Mouse (Mus musculus) 416B (cell line): ENCODE measurements around the gene Eif4a1.
A peak's percentile ranks its signal among the peaks of the same experiment; 100 is the strongest.

Experiments used
- DNase-seq: peaks from one replicate; pipeline ENCODE4 v3.0.0; 2011; ENCODE audit warnings: low read depth

The Eif4a1 gene

GRCm38 (mm10) chr11:69679144-69679543, 6.9 kb upstream of the Eif4a1 start:
- DNase-seq = no peak

- DNase-seq = no peak
Measured at GRCm38 (mm10) chr11:69671726-69672124, 498 bp downstream of the Eif4a1 start.

DNA sequence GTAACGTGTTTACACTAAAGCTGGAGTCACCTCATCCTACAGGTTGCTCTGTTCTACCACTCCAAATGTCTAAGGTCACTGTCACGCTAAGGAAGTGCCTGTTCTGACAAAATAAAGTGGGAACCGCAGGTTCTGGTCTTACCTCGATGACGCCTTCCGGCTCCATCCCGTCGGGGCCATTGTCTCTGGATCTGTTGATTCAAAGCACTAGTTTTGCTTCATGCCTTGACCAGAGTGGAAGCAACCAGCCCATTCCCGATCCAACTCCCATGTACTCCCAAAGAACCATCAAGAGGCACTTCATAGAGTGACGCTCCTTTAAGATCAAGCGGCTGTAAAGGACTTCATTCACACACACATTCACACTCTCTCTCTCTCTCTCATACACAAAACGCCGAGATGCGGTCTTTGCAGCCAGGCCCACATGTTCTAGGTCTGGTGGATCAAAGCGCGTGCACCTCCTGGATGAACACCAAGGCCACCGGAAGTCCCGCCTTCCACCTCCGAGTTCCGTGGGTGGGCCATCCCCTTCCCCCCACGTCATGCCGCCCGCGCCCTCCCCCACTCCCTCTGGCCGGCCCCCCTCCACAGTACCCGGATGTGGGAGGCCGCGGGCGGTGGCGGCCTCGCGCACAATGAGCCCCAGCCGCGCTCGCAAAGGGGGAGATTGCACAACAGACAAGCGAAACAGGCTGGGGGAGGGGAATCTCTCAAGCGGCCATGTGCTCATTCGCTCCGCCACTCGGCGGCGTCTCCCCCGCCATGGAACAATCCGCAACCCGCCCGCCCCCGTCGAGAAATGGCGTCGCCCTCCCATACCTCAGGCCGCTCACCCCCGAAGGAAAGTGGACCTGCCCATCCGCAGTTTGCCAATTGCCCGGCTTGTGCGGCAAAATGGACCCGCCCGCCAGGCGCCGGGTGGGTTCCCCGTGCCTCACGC, 1.2 kb downstream of the Eif4a1 start:
- DNase-seq = peak; percentile 96

- no peak for DNase-seq
Measured at GRCm38 (mm10) chr11:69666665-69667005, 5.6 kb downstream of the Eif4a1 start.

DNA sequence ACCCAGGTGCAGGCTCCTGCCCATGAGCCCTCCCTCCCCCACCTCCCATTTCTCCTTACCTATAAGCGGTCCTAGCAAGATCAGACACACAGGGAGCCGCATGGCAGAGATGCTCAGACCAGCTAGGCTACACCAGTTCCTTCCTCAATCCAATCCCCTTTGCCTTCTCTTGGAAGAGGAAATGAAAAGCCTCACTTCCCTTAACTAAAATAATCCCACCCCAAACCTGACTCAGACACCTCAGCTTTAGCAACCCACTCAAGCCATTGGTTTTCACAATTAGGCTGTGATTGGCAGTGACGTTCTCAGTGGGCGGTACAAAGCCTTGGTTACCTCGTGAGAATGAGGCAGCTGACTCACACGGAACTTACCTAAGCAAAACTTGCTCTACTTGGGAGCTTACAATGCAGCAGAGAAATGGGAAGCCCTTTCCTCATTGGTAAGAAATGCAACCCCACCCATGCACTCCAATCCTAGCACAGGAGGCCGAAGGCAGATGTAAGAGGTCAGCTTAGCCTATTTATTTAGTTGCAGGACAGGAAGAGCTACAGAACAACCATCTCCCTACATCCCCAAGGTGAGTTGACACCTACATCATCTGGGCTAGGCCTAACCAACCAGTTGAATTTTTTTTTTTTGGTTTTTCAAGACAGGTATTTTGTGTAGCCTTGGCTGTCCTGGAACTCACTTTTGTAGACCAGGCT, 6.1 kb downstream of the Eif4a1 start, which contains the start of gene Cd68:
TSS of gene Cd68 (minus strand) at position 193 of the 704 bp plus-strand sequence.
- DNase-seq = peak; percentile 96

DNA sequence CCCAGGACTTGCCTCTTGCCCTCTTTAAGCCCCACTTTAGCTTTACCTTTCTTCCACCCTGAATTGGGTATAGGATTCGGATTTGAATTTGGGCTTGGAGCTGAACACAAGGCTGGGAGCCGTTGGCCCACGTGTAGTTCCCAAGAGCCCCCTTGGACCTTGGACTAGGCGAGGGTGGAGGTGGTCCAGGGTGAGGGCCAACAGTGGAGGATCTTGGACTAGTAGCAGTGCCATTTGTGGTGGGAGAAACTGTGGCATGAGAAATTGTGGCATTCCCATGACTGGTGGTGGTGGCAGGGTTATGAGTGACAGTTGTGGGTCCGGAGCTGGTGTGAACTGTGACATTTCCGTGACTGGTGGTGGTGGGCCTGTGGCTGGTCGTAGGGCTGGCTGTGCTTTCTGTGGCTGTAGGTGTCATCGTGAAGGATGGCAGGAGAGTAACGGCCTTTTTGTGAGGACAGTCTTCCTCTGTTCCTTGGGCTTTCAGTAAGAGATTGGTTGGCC, 6.7 kb downstream of the Eif4a1 start:
- no peak for DNase-seq

DNA sequence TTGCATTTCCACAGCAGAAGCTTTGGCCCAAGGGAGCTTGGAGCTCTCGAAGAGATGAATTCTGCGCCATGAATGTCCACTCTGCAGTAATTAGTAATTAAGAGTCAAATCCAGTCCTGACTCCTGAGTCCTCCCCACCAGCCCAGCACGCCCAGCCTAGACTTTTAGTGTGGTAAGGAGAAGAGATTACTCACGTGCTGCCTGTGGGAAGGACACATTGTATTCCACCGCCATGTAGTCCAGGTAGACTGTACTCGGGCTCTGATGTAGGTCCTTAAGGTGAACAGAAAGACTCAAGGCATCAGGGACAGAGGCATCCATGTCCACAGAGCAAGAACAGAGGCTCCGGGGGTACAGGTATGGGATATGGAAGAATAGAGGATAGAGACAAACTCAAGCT, 7.4 kb downstream of the Eif4a1 start:
- DNase-seq = no peak

DNA sequence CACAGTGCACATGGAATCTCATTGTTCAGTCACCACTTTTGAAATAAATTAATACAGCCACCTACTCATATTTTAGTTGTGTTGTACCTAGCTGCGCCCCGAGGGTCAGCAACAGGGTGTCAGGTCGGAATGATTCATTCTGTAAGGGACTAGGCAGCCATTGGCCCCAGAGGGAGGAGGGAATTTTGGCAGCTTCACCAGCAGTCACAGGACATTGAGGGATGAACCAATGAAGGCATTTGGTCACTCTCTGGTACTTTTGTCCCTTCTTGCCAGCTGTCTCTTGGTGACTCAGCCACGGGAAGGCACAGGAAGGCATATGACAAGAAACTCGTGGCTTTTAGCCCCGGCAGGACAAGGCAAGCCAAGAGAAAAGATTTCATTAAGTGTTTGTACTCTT, 8.4 kb downstream of the Eif4a1 start:
- DNase-seq = peak; percentile 81

- DNase-seq = peak; percentile 21
Measured at GRCm38 (mm10) chr11:69662967-69663671, 9.1 kb downstream of the Eif4a1 start.

- peak; percentile 99 for DNase-seq
Measured at GRCm38 (mm10) chr11:69662213-69662966, 9.8 kb downstream of the Eif4a1 start, which contains the start of gene Mpdu1. Mpdu1 (minus strand) TSS chr11:69662642.

GRCm38 (mm10) chr11:69661221-69661881, 10.9 kb downstream of the Eif4a1 start:
- DNase-seq = peak; percentile 46

DNA sequence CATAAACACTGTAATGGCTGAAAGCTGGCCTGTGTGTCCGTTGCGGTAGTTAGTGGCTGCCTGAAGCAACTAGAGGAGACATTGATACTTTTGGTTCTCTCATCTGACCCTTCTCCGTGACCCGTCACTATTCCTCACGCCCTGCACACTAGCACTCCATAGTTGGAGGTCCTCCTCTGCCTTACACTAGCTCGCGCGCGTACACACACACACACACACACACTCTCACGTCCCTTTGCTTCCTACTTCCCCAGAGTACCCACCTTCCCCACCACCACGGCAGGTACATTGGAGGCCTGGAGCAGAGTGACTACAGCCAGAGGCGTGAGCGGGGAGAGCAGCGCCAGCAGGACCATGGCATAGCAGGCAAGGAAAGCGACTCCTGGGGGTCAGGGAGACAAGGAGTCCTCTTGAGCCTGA, 14.8 kb downstream of the Eif4a1 start:
- no peak for DNase-seq

DNA sequence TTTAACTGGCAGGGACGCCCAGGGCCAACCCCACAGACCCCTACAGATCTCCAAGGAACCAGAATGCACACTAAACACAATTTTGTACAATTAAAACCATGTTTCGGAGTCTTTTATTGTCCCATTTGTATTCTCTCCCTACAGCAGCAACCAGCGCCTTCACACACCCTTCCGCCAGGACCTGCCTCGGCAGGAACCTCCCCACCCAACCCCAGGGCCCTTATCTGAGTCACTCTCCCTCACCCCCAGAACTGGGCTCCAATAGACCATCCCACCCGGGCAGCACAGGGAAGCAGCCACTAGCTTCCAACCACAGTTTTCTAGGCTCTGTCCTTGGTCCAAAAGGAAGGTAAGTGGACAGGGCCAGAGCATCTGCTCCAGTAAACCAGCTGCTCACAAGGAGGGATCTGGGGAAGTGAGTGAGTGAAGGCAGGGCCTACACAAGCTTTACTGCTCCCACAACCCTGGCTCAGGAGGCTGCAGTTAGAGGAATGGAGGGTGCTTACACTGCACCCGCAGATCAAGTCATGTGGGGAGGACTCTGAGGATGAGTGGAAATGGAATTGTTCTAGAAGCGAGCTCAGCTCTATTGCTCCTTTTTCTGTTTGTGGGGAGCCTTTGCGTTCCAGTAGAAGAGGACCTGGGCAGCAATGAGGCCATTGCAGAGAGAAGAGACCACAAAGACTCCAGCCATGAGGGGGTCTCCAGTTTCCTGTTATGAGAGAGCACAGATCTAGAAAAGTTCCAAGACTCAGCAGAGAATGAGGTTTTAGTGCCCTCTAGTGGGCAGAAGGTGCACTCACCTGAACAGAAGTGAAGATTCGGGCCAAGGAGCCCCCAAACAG, 15.4 kb downstream of the Eif4a1 start:
- peak; percentile 61 for DNase-seq

DNA sequence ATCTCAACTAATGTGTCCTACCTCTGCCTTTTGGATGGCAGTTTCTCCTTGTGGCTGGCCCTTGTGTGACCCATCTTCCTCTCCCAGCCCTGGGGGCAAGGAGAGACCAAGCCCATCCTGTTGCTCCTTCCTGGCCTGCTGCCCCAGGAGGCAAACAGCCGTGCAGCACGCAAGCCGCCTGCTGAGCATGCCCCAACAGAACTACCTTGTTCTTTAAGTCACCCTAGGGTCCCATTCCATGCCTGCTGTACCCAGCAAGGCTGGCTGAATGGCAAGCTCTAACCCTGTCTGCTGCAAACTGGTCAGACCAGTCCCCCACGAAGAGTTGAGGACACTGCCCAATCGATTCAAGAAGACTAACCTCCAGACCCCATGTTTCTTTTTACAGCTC, 16.2 kb downstream of the Eif4a1 start:
- DNase-seq = no peak

DNA sequence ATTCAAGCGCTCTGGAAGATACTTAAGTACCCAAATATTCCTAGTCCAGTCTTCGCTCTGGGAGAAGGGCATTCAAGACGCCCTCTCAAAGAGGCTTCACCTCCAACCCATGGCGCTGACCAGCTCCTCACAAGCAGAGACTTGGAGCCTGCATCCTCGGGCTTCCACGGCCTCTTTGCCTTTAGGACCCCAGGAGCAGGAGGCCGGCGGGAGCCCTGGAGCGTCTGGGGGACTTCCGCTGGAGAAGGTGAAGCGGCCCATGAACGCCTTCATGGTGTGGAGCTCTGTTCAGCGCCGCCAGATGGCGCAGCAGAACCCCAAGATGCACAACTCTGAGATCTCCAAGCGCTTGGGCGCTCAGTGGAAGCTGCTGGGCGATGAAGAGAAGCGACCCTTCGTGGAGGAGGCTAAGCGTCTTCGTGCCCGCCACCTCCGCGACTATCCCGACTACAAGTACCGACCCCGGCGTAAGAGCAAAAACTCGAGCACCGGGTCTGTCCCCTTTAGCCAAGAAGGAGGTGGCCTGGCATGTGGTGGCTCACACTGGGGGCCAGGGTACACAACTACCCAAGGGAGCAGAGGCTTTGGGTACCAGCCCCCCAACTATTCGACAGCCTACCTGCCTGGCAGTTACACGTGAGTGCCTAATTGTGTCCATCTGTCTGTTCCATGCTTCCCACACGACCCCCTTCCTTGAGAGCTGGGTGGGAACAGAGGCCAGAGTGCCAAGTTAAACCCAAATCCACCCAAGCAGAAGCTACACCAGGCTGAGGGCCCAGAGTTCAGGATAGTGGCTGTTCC, 16.8 kb downstream of the Eif4a1 start, which contains the start of gene Sox15:
TSS of gene Sox15 (plus strand) at position 51 of the 801 bp plus-strand sequence.
- DNase-seq = no peak

- DNase-seq = no peak
Measured at GRCm38 (mm10) chr11:69654760-69655159, 17.5 kb downstream of the Eif4a1 start.

GRCm38 (mm10) chr11:69653399-69653798, 18.8 kb downstream of the Eif4a1 start:
- DNase-seq = no peak

- DNase-seq = no peak
Measured at GRCm38 (mm10) chr11:69645860-69646259, 26.4 kb downstream of the Eif4a1 start.

DNA sequence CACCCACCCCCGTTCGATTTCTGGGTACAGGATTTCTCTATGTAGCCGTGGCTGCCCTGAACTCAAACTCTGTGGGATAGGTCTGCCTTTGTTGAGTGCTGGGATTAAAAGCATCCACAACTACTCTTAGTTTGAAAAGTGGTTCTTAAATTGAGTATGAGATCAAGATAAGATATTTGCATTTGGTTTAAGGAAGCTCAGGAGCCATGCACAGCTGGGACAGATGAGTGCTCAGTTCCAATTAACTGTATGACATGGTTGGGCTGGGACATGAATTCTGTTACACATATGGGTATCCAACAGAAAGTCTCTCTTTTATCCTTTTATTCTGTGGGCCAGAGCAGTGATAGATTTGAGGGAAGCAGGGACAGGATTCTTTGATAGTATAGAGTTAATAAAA, 36.8 kb downstream of the Eif4a1 start:
- no peak for DNase-seq
